Comparison of ENCODE assay signal across 9 mouse cellular contexts in the genomic region with DNA sequence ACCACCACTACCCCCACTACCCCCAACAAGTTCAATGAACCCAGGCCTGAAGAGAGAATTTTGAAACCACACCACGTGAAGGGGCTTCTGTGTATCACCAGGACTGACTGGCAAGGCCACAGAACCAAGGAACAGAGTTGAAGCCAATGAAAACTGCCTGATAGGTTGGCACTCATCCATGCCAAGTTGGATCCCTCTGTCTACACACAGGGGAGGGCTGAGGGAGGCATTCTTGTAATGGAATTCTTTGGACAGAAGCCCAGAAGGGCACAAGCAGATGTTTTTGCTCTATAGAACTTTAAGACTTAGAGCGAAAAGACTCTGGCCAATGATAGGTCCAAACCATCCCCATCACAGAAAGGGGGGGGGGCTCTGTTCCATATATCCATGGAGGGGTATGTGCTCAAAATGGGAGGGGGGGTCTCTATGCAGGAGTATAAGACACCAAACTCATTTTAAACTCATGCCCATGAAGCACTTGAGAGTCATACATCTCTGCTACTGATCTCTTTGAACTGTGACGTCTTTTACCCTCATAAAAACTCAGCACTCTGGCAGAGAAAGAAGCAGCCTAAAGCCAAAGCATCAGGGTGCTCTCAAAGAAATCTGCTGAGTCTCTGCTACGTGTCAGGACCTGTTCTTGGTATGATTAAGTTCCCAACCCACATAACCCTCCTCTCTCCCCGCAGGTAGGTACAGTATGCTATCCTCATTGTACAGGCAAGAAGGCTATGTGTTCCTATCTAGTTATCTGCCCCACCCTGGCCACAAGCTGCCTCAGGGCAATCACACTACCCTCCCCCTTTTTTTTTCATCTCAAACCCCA.
A peak's percentile ranks its signal among the peaks of the same experiment; 100 is the strongest.
DNase-seq lines count a peak whose midpoint lies in the region; ATAC-seq and TF ChIP-seq lines count a peak whose summit lies in the region.
"Had no signal": no experiment of that assay in that cellular context is flagged by ENCODE, and none has a peak within 500 bp of the region (broad histone marks: within the 10 kb centered on the region; RNA-seq: fewer than 3 reads in every experiment).

No protein-coding gene starts in this region.

- H3K4me1 ChIP-seq in heart, embryonic 14.5 days (ENCODE audit: control insufficient read depth in 2 of 2, insufficient read depth in 2 of 2, low read length in 2 of 2) = peaks cover 15 to 33% of the 10 kb centered on the region in 2 experiments
- no peaks in the 10 kb centered on the region for H3K4me1 ChIP-seq in lung, postnatal 0 days (ENCODE audit: insufficient read depth, low read depth, low read length)

- WGBS in heart, embryonic 14.5 days = 51% methylated on average over 5 of the region's 5 CpGs
- WGBS in lung, postnatal 0 days = 55% methylated on average over 5 of the region's 5 CpGs

- H3K9ac ChIP-seq in heart, embryonic 14.5 days (ENCODE audit: low read length) = no peak overlapping the region
- no peak overlapping the region for H3K9ac ChIP-seq in lung, postnatal 0 days (replicated peaks; ENCODE audit: low read depth)

- no peak overlapping the region for H3K4me3 ChIP-seq in heart, embryonic 14.5 days (ENCODE audit: control insufficient read depth in 1 of 2, insufficient read depth in 1 of 2, low read depth in 1 of 2, low read length in 2 of 2)
- H3K4me3 ChIP-seq in lung, postnatal 0 days (ENCODE audit: low read depth, low read length) = no peak overlapping the region

- TF ChIP-seq EP300 in lung, postnatal 0 days (IDR thresholded peaks at IDR 0.05) = no peak

- DNase-seq in heart, adult 8-10 months (ENCODE audit: low spot score) = peak; percentile 31
- DNase-seq in heart, postnatal 25 days (ENCODE audit: low spot score) = no peak
- DNase-seq in adrenal gland, adult 2 months = peak; percentile 65
- peak; percentile 42 for DNase-seq in lung, postnatal 0 days (ENCODE audit: low spot score)
- DNase-seq in left cerebral cortex, adult 8-10 months (ENCODE audit: low spot score in 2 of 2) = no peak
- DNase-seq in embryo, embryonic 9.5 days (ENCODE audit: extremely low spot score) = no peak

- H3K36me3 ChIP-seq in heart, embryonic 14.5 days (ENCODE audit: control insufficient read depth, insufficient read depth, low read length) = no peaks in the 10 kb centered on the region
- no peaks in the 10 kb centered on the region for H3K36me3 ChIP-seq in lung, postnatal 0 days (ENCODE audit: insufficient read depth, low read length)

- no peaks in the 10 kb centered on the region for H3K9me3 ChIP-seq in heart, embryonic 14.5 days (ENCODE audit: control insufficient read depth, low read length)
- no peaks in the 10 kb centered on the region for H3K9me3 ChIP-seq in lung, postnatal 0 days (ENCODE audit: low read length)

- intact Hi-C loops in heart, postnatal 25 days (cut with DNase I) = no loop called here

- H3K27me3 ChIP-seq in heart, embryonic 14.5 days (ENCODE audit: control insufficient read depth, insufficient read depth, low read length) = no peaks in the 10 kb centered on the region
- no peaks in the 10 kb centered on the region for H3K27me3 ChIP-seq in lung, postnatal 0 days (replicated peaks; ENCODE audit: insufficient read depth, low read length)

- no peak for TF ChIP-seq CTCF in lung, postnatal 0 days (IDR thresholded peaks at IDR 0.05)

- H3K27ac ChIP-seq in heart, embryonic 14.5 days (replicated peaks in 1 of 2; ENCODE audit: control insufficient read depth in 1 of 2, insufficient read depth in 1 of 2, low read depth in 2 of 2, low read length in 2 of 2) = peak overlapping the region; percentile 2 to 49; a peak in 2 of 4 replicates
- no peak overlapping the region for H3K27ac ChIP-seq in lung, postnatal 0 days (ENCODE audit: low read length)
- H3K27ac ChIP-seq: macrophage had no signal

- ATAC-seq in heart, embryonic 14.5 days (ENCODE audit: insufficient number of reproducible peaks, insufficient read depth, low FRiP score, low read depth) = peak; percentile 79
- ATAC-seq in lung, postnatal 0 days = 0 out of 2 replicates have a peak, but pooled peaks have one; percentile 19
- no peak for ATAC-seq in monocyte, adult 5-6 weeks (replicated peaks; ENCODE audit: insufficient number of reproducible peaks, low FRiP score, low TSS enrichment, poor library complexity, severe bottlenecking)

- H3K4me2 ChIP-seq in heart, embryonic 14.5 days (ENCODE audit: low read length) = no peak overlapping the region
- H3K4me2 ChIP-seq in lung, postnatal 0 days (replicated peaks; ENCODE audit: low read depth, low read length) = no peak overlapping the region

Comparison
In these comparisons a context has a peak if more than half of its experiments do, and no peak if none do; other contexts are left out.
1. DNase-seq: peak in heart, adult 8-10 months (single experiment), adrenal gland, adult 2 months (single experiment) and lung, postnatal 0 days (single experiment); none in heart, postnatal 25 days (single experiment), left cerebral cortex, adult 8-10 months (0 of 2) and embryo, embryonic 9.5 days (single experiment).